Mouse (Mus musculus) hindbrain, embryonic 12.5 days (tissue): ENCODE results near the gene H2-T3. TPM values are rescaled to one million over a fixed set of nuclear protein-coding genes. Genes with fewer than 3 reads are reported as not detected.
"Not testable (repeated sequence)": the region's sequence is repeated elsewhere in the genome, so short reads cannot be mapped to it uniquely, and the experiment has no call there.

Source experiments
- ATAC-seq: fragments of 200-750 bp; cut with Nextera tagmentation; 2 replicates; pipeline ENCODE4 v1.8.0; 2017; ENCODE audit warnings: moderate TSS enrichment; ENCODE audit not compliant: low FRiP score
- H3K27ac ChIP-seq: fragments of 300-500 bp; sonication (generic); 2 replicates; pipeline ENCODE4 v1.5.1; 2016; ENCODE audit warnings: mild to moderate bottlenecking
- H3K27me3 ChIP-seq: fragments of 300-500 bp; sonication (generic); 2 replicates; pipeline ENCODE4 v1.6.1; 2016; ENCODE audit warnings: mild to moderate bottlenecking
- H3K36me3 ChIP-seq: fragments of 300-500 bp; sonication (generic); 2 replicates; pipeline ENCODE4 v1.6.1; 2016; ENCODE audit warnings: mild to moderate bottlenecking
- H3K4me1 ChIP-seq: fragments of 300-500 bp; sonication (generic); 2 replicates; pipeline ENCODE4 v1.6.1; 2016
- H3K4me2 ChIP-seq: fragments of 300-500 bp; sonication (generic); replicated peaks from 2 replicates; pipeline ENCODE4 v1.6.1; 2016; ENCODE audit warnings: mild to moderate bottlenecking
- H3K4me3 ChIP-seq: fragments of 300-500 bp; sonication (generic); 2 replicates; pipeline ENCODE4 v1.5.1; 2016; ENCODE audit warnings: mild to moderate bottlenecking
- H3K9ac ChIP-seq: fragments of 300-500 bp; sonication (generic); 2 replicates; pipeline ENCODE4 v1.6.1; 2016; ENCODE audit warnings: mild to moderate bottlenecking, moderate library complexity
- H3K9me3 ChIP-seq: fragments of 300-500 bp; sonication (generic); replicated peaks from 2 replicates; pipeline ENCODE4 v1.6.1; 2016; ENCODE audit warnings: mild to moderate bottlenecking
- WGBS: fragments of 180-500 bp; shearing (Covaris S2); methylation state at CpG from one replicate; pipeline ENCODE4 v1.1.7; 2016; 5-methylcytosine and 5-hydroxymethylcytosine counted together
- polyA plus RNA-seq: library from polyadenylated mRNA; unstranded; fragments of >200 nt; fragmentation: Nextera tagmentation; extraction: Ambion mirVana; gene quantifications from 2 replicates; pipeline ENCODE4 v1.2.1, GENCODE M21; 2016

H2-T3 gene
- not detected in 2 replicates for polyA plus RNA-seq

DNA sequence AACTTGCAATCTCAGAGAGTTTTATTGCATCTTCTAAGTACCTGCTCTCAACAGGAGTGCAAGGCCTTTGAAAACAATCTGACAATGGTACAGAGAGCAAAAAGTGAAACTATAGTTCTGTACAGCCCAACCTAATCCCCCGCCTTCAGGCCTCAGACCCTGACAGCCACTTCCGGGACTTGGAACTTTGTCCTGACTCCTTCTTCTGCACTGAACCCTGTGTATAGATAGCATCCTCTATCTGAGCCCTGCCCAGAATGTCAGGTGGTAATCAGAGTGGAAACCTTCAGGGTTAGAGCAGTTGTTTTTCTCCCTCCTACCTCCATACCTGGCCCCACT is at the start of gene H2-T3:
H2-T3 (minus strand) TSS at position 119 of the 339 bp plus-strand sequence.
- Histone ChIP-seq H3K27me3 (peaks cover 38% of the 10 kb centered on the region), H3K9me3 (no peaks in the 10 kb centered on the region), H3K4me3 (no peak within 1 kb of the TSS), H3K4me1 (no peaks in the 10 kb centered on the region), H3K4me2 (no peak within 1 kb of the TSS), H3K9ac (no peak within 1 kb of the TSS), H3K36me3 (no peaks in the 10 kb centered on the region), H3K27ac (no peak within 1 kb of the TSS)
- 76% methylated on average over 2 of the region's 2 CpGs for WGBS
- ATAC-seq, result no peak

DNA sequence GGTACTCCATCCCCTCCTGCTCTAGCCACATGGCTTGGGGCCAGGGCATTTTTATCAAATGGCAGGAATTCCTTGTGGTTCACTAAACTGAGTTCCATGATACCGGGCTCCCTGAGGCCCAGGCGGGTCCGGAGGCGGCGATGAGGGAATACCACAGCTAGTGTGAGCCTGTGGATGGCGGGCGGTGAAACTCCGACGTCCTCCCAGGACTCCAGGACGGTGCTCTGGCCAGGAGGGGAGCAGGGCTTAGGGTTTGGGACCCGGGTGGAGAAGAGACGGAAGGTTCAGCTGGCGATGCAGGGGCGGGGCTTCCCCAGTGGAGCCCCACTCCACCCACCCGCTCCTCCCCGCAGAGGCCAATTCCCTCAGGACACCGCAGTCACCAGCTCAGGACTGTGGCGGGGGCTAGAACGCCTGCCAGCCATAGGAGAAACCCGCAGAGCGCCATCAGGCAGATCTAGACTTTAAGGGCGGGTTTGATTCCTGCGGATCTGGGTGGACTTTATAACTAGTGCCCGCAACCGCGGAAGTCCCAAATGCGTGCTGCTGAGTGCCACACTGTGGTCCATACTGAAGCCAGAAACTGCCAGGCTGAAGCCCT is 47.3 kb upstream of the H2-T3 start:
- Histone ChIP-seq H3K27me3 (peaks cover 53% of the 10 kb centered on the region), H3K27ac (no peak overlapping the region), H3K36me3 (no peaks in the 10 kb centered on the region), H3K9ac (peak overlapping the region; percentile 24; the same call in 1 of the 2 replicates), H3K9me3 (no peaks in the 10 kb centered on the region), H3K4me1 (peaks cover 6% of the 10 kb centered on the region), H3K4me3 (peak overlapping the region; percentile 25), H3K4me2 (peak overlapping the region; percentile 54)
- ATAC-seq, result 0 out of 2 replicates have a peak, but pooled peaks have one; percentile 43
- WGBS, result 2% methylated on average over 27 of the region's 27 CpGs

DNA sequence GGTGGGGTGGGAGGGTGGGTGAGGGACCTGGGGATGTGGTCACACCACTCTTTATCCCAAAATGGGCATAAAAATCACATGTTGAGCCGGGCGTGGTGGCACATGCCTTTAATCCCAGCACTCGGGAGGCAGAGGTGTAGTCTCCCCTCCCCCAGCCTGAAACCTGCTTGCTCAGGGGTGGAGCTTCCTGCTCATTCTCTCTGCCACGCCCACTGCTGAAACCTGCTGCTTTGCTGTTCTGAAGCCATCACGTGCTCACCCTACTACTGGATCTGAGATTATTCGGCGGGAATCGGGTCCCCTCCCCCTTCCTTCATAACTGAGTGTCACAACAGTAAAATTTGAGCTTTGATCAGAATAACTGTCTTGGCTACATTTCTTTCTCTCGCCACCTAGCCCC is 45.2 kb upstream of the H2-T3 start:
- not testable (repeated sequence) for H3K9me3 ChIP-seq, H3K4me1 ChIP-seq, H3K4me3 ChIP-seq, ATAC-seq, H3K9ac ChIP-seq, H3K36me3 ChIP-seq, H3K27ac ChIP-seq, H3K4me2 ChIP-seq
- WGBS, result 36% methylated on average over 8 of the region's 9 CpGs
- peaks cover 59% of the 10 kb centered on the region for H3K27me3 ChIP-seq

DNA sequence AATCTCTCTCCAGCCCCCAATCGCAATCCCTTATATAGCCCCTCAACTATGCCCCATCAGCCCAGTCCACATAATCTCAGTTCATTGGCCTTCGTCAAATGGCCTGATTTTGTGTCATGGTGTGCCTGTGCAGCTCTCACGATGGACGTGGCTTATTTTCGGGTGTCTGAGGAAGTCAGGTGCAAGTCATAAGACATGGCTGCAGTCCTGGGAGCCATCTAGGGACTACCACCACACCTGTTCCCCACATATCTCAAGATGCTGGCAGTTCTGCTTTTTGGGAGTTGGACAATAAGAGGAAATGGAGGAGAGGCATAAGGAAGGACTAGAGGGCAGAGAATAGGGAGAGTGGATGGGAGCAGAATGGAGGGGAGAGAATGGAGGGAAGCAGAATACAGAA is 43.5 kb upstream of the H2-T3 start:
- WGBS, result 78% methylated on average over 5 of the region's 5 CpGs
- Histone ChIP-seq H3K27me3 (peaks cover 55% of the 10 kb centered on the region), H3K27ac (no peak overlapping the region), H3K9ac (no peak overlapping the region), H3K4me2 (no peak overlapping the region), H3K9me3 (no peaks in the 10 kb centered on the region), H3K4me1 (peaks cover 6% of the 10 kb centered on the region), H3K36me3 (no peaks in the 10 kb centered on the region), H3K4me3 (no peak overlapping the region)
- ATAC-seq, result no peak

DNA sequence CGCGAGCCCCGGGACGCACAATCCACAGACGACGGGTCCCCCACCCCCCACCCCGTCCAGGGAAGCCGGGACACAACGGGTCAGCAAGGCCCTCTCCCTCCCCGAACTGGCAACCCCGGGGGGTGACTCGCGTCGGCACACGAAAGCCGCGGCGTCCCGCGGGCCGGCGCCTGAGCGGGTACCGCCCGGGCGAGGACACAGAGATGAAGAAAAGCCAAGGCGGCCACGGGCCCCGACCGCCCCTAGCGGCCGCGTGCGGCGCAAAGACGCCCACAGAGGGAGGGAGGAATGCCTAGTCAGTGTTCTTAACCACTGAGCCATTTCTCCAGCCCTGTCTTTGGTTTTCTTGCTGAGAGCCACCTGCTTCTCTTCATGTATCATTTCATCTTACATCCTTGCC is 41.2 kb upstream of the H2-T3 start:
- H3K36me3 ChIP-seq, result no peaks in the 10 kb centered on the region

DNA sequence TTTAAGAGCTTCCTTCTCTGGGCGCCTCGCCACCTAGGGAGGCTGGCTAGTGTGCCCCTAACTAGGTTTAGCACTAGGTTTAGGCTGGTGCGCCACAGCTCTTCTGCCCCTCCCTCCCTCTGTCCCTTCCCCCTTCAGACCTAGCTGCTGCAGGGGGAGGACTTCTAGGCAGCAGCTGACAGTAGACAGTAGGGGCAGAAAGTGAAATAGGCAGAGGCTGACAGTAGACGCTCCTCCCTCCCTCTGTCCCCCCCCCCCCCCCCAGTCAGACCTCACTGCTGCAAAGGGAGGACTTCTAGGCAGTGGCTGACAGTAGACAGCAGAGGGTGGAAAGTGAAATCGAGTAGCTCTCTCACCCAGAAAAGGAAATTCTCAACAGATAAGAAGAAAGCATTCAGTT is 39.0 kb upstream of the H2-T3 start:
- Histone ChIP-seq H3K27me3 (peaks cover 57% of the 10 kb centered on the region), H3K4me1 (no peaks in the 10 kb centered on the region), H3K9ac (no peak overlapping the region), H3K9me3 (no peaks in the 10 kb centered on the region), H3K4me2 (no peak overlapping the region), H3K27ac (no peak overlapping the region), H3K36me3 (no peaks in the 10 kb centered on the region), H3K4me3 (no peak overlapping the region)
- no peak for ATAC-seq
- WGBS, result 17% methylated on average over 4 of the region's 5 CpGs

More for the DNA sequence above, 41.2 kb upstream of the H2-T3 start:
- H3K27ac ChIP-seq, result no peak overlapping the region
- H3K9ac ChIP-seq, result no peak overlapping the region
- whole genome bisulfite sequencing, result 8% methylated on average over 36 of the region's 36 CpGs
- no peak overlapping the region for H3K4me2 ChIP-seq
- no peak overlapping the region for H3K4me3 ChIP-seq
- H3K4me1 ChIP-seq, result no peaks in the 10 kb centered on the region
- no peak for ATAC-seq
- peaks cover 52% of the 10 kb centered on the region for H3K27me3 ChIP-seq
- H3K9me3 ChIP-seq, result no peaks in the 10 kb centered on the region

DNA sequence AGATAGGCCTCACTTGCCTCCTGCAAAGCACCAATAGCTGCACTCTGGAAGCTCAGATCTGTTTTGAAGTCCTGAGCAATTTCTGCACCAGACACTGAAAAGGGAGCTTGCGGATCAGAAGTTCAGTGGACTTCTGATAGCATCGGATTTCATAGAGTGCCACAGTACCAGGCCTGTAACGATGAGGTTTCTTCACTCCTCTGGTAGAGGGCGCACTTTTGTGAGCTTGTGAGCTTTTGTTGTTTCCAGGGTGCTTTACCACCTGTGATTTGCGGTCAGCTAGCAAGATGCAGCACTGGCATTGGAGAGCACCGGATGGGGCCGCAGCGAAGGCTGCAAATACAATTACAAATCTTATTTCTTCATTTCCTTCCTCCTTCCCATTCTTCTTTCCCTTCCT is 36.8 kb upstream of the H2-T3 start:
- no peak overlapping the region for H3K27ac ChIP-seq
- no peak for ATAC-seq
- no peaks in the 10 kb centered on the region for H3K4me1 ChIP-seq
- no peak overlapping the region for H3K4me3 ChIP-seq
- H3K4me2 ChIP-seq, result no peak overlapping the region
- H3K9ac ChIP-seq, result no peak overlapping the region
- WGBS, result 14% methylated on average over 8 of the region's 8 CpGs
- H3K36me3 ChIP-seq, result no peaks in the 10 kb centered on the region
- H3K9me3 ChIP-seq, result no peaks in the 10 kb centered on the region
- peaks cover 47% of the 10 kb centered on the region for H3K27me3 ChIP-seq

DNA sequence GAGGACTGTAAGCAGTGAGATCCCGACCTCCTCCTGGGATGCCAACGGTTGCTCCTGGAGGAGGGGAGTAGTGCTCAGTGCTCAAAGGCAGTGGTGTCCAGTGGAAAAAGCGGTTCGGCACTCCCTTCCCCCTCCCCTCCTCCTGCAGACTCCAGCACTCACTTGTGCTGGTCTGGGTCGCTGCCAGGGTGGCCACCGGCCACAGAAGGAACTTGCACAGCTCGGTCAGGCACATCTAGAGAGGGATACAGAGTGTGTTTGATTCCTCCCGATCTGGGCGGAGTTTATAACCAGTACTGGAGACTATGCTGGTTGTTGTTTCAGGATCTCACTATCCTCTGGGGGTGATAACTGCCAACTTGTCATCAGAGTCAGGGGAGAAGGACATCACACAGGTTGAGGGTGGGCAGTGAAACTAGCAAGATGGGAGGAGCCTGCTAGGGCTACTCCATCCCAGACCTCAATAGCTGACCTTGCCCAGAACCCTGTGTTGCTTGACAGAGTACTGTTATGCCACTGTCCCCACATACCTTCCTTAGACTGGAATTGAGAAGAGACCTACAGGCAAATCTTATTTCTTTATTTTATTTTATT is 35.2 kb upstream of the H2-T3 start:
- ATAC-seq, result no peak
- Histone ChIP-seq H3K4me2 (no peak overlapping the region), H3K9ac (no peak overlapping the region), H3K4me1 (no peaks in the 10 kb centered on the region), H3K4me3 (no peak overlapping the region), H3K27me3 (peaks cover 53% of the 10 kb centered on the region), H3K36me3 (no peaks in the 10 kb centered on the region), H3K9me3 (no peaks in the 10 kb centered on the region), H3K27ac (no peak overlapping the region)
- WGBS, result 5% methylated on average over 9 of the region's 9 CpGs

DNA sequence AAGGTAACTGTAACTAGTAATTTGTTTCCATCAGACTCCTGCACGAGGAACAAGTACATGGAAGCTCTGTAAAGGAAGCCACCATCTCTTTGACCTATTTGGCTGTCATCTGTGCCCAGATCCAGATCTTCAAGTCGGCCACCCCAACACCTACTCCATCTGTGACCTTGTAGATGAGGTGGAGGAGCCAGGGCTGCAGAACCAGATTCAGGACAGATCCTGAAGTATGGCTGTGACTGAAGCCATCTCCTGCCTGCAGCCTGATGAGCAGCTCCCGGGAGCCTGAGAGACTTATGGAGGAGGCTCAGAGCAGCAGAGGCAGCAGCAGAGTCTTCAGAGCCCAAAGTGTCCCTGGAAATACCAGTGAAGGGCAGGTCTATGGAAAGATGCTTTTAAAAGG is 34.4 kb upstream of the H2-T3 start:
- no peak overlapping the region for H3K4me3 ChIP-seq
- no peaks in the 10 kb centered on the region for H3K9me3 ChIP-seq
- H3K4me2 ChIP-seq, result no peak overlapping the region
- ATAC-seq, result no peak
- H3K27me3 ChIP-seq, result peaks cover 58% of the 10 kb centered on the region
- WGBS, result 51% methylated on average over 3 of the region's 3 CpGs
- no peak overlapping the region for H3K9ac ChIP-seq
- H3K36me3 ChIP-seq, result no peaks in the 10 kb centered on the region
- no peaks in the 10 kb centered on the region for H3K4me1 ChIP-seq
- H3K27ac ChIP-seq, result no peak overlapping the region

DNA sequence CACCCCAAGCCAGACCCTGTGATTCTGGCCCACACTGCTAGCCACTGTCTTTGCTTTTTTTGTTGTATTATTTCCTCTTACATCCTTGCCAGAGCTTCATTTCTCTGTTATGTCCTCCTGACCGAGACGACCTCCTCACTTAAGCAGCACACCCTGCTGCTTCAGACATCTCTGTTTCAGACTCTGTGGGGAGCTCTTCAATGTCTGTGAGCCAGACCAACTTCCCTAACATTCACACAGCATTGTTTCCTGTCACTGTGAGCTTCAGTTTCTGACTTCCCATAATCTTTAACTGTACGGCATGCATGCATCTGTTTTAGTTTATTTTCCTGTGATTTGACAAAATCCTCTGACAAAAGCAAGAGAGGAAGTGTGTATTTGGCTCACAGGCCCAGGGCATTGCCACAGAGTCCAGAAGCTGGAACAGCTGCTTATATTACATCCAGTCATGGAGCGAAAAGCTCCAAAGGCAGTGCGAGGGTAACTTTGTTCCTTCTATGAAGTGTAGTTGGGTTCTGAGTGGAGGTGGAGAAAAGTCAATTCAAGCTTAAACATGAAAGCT is 28.6 kb upstream of the H2-T3 start:
- no peak overlapping the region for H3K4me2 ChIP-seq
- no peak overlapping the region for H3K4me3 ChIP-seq
- H3K27me3 ChIP-seq, result peaks cover 72% of the 10 kb centered on the region
- no peak overlapping the region for H3K9ac ChIP-seq
- WGBS, result 60% methylated on average over 5 of the region's 5 CpGs
- no peaks in the 10 kb centered on the region for H3K9me3 ChIP-seq
- no peaks in the 10 kb centered on the region for H3K4me1 ChIP-seq
- no peak overlapping the region for H3K27ac ChIP-seq
- H3K36me3 ChIP-seq, result no peaks in the 10 kb centered on the region
- no peak for ATAC-seq

DNA sequence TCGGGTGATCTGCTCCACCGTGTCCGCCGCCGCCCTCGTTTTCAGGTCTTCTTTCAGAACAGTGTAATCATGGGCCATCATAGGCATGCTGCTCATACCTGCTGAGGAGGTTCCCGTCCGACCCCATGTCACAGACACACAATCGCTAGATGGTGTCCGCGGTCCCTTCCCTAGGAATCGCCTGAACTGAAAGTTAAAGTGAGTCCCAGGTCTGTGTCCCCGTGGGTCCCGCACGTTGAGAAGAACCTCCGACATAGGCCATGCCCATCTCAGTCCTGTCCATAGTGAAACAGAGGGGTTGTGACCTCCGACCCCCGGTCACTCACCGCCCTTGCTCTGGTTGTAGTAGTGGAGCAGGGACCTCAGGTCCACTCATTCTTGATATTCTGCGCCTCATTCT is 25.5 kb upstream of the H2-T3 start:
- no peaks in the 10 kb centered on the region for H3K9me3 ChIP-seq
- H3K9ac ChIP-seq, result no peak overlapping the region
- no peaks in the 10 kb centered on the region for H3K4me1 ChIP-seq
- ATAC-seq, result no peak
- H3K27me3 ChIP-seq, result peaks cover 78% of the 10 kb centered on the region
- H3K4me2 ChIP-seq, result peak overlapping the region; percentile 27
- 2% methylated on average over 20 of the region's 20 CpGs for WGBS
- H3K36me3 ChIP-seq, result no peaks in the 10 kb centered on the region
- H3K27ac ChIP-seq, result no peak overlapping the region
- H3K4me3 ChIP-seq, result no peak overlapping the region

DNA sequence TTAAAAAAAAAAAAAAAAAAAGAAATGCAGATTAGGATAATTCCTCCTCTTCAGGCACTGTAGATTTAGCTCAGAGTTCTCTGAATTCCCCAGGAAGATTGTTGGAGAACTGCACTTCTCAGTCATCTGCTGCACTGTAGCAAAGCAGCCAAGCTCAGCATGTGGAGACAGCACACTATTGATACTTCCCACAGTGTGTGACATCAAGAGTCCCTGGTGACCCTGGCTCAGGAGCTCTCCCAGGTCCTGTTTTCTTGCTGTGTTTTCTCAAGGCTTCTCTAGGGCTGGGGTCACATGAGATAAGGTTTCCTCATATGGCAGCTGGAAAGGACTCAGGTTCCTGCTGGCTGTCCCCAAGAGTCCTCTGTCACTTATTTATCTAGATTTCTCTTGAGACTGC is 16.8 kb upstream of the H2-T3 start:
- Histone ChIP-seq H3K27me3 (peaks cover 73% of the 10 kb centered on the region), H3K9me3 (no peaks in the 10 kb centered on the region), H3K4me1 (peaks cover 11% of the 10 kb centered on the region), H3K27ac (no peak overlapping the region), H3K9ac (no peak overlapping the region), H3K4me3 (no peak overlapping the region), H3K36me3 (no peaks in the 10 kb centered on the region), H3K4me2 (no peak overlapping the region)
- no peak for ATAC-seq

DNA sequence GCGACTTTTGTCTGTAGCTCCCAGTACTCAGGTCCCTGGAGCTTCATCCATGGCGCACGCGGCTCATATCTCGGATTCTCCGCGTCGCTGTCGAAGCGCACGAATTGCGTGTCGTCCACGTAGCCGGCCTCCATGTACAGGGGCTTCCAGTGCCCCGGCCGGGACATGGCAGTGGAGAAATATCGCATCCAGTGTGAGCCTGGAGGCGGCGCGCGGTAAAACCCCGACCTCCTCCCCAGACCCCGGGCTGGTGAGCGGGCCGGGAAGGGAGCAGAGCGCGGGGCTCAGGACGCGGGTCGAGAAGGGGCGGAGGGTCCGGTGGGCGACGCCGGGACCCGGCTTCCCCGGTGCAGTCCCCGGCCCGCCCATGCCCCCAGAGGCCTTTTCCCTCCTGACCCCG is 15.8 kb upstream of the H2-T3 start:
- Histone ChIP-seq H3K27me3 (peaks cover 69% of the 10 kb centered on the region), H3K9ac (0 out of 2 replicates have a peak overlapping the region, but pooled peaks have one; percentile 32), H3K27ac (no peak overlapping the region)

More for the DNA sequence above, 15.8 kb upstream of the H2-T3 start:
- Histone ChIP-seq H3K4me2 (peak overlapping the region; percentile 52), H3K4me3 (peak overlapping the region; percentile 31), H3K36me3 (no peaks in the 10 kb centered on the region), H3K9me3 (no peaks in the 10 kb centered on the region), H3K4me1 (peaks cover 11% of the 10 kb centered on the region)
- no peak for ATAC-seq
- WGBS, result under 1% methylated on average over 30 of the region's 41 CpGs
